Mouse (Mus musculus): Measurements from ENCODE around the gene Trim43a. TPM values are rescaled to one million over a fixed set of nuclear protein-coding genes. Genes with fewer than 3 reads are reported as not detected.
"Not testable (repeated sequence)": the region's sequence is repeated elsewhere in the genome, so short reads cannot be mapped to it uniquely, and the experiment has no call there.

Gene Trim43a
- total RNA-seq (2021) = under 1 TPM; 0.13 to 0.27 TPM
- long read RNA-seq, experiment 1 = 0 reads
- long read RNA-seq, experiment 2 = 0 reads

GRCm38 (mm10) chr9:88580591-88580990 lies at the start of gene Trim43a:
Gene Trim43a, plus strand, starts transcription at chr9:88580891.
- intact Hi-C loops (cut with DNase I); DNase-seq: not testable (repeated sequence)

- DNase-seq = no peak
- intact Hi-C loops (cut with DNase I) = no loop called here
These were observed 46.6 kb upstream of the Trim43a start for GRCm38 (mm10) chr9:88534093-88534492.

- no peak for DNase-seq
- intact Hi-C loops (cut with DNase I) = no loop called here
These were observed 41.0 kb upstream of the Trim43a start for GRCm38 (mm10) chr9:88539546-88540224.

- intact Hi-C loops (cut with DNase I) = no loop called here
- no peak for DNase-seq
These were observed 37.9 kb upstream of the Trim43a start for GRCm38 (mm10) chr9:88542816-88543215.

GRCm38 (mm10) chr9:88545534-88545933 lies 35.2 kb upstream of the Trim43a start:
- intact Hi-C loops (cut with DNase I) = loop anchor here (2.0 to 5.0 kb wide), 2 partner anchors 68 to 305 kb away; no protein-coding TSS in a partner anchor

GRCm38 (mm10) chr9:88546166-88546565 lies 34.5 kb upstream of the Trim43a start:
- intact Hi-C loops (cut with DNase I) = loop anchor here (5.0 kb wide), 1 partner anchor 69 kb away; no protein-coding TSS in a partner anchor
- peak in 1 of 2 experiments; percentile 27 for DNase-seq

More at GRCm38 (mm10) chr9:88545534-88545933, 35.2 kb upstream of the Trim43a start:
- DNase-seq = no peak

- no peak for DNase-seq
- intact Hi-C loops (cut with DNase I) = loop anchor here (5.0 kb wide), 1 partner anchor 69 kb away; no protein-coding TSS in a partner anchor
These were observed 34.0 kb upstream of the Trim43a start for GRCm38 (mm10) chr9:88546657-88547056.

- intact Hi-C loops (cut with DNase I) = loop anchor here (5.0 kb wide), 1 partner anchor 70 kb away; no protein-coding TSS in a partner anchor
- DNase-seq = no peak
These were observed 33.4 kb upstream of the Trim43a start for GRCm38 (mm10) chr9:88547270-88547669.

- peak; percentile 23 to 57 for DNase-seq
- intact Hi-C loops (cut with DNase I) = loop anchor here (5.0 kb wide), 1 partner anchor 71 kb away; no protein-coding TSS in a partner anchor
These were observed 32.7 kb upstream of the Trim43a start, which contains the start of gene Zfp949 for GRCm38 (mm10) chr9:88547851-88548613. Gene Zfp949, plus strand, starts transcription at chr9:88548020.

GRCm38 (mm10) chr9:88548614-88548945 lies 32.1 kb upstream of the Trim43a start:
- intact Hi-C loops (cut with DNase I) = loop anchor here (5.0 kb wide), 1 partner anchor 71 kb away; no protein-coding TSS in a partner anchor

GRCm38 (mm10) chr9:88553071-88553470 lies 27.6 kb upstream of the Trim43a start:
- intact Hi-C loops (cut with DNase I) = no loop called here
- DNase-seq = no peak

More at GRCm38 (mm10) chr9:88548614-88548945, 32.1 kb upstream of the Trim43a start:
- no peak for DNase-seq

- intact Hi-C loops (cut with DNase I) = no loop called here
These were observed 22.5 kb upstream of the Trim43a start for GRCm38 (mm10) chr9:88558146-88558545.

GRCm38 (mm10) chr9:88561476-88561875 lies 19.2 kb upstream of the Trim43a start:
- DNase-seq; intact Hi-C loops (cut with DNase I): not testable (repeated sequence)

More at GRCm38 (mm10) chr9:88558146-88558545, 22.5 kb upstream of the Trim43a start:
- no peak for DNase-seq

GRCm38 (mm10) chr9:88570471-88570870 lies 10.2 kb upstream of the Trim43a start:
- intact Hi-C loops (cut with DNase I); DNase-seq: not testable (repeated sequence)

GRCm38 (mm10) chr9:88593708-88594107 lies 13.0 kb downstream of the Trim43a start:
- DNase-seq; intact Hi-C loops (cut with DNase I): not testable (repeated sequence)

- peak; percentile 99 for DNase-seq
- intact Hi-C loops (cut with DNase I) = not testable (repeated sequence)
These were observed 18.8 kb downstream of the Trim43a start for GRCm38 (mm10) chr9:88599206-88600162.

- intact Hi-C loops (cut with DNase I); DNase-seq: not testable (repeated sequence)
These were observed 45.3 kb downstream of the Trim43a start for GRCm38 (mm10) chr9:88625803-88626514.

- intact Hi-C loops (cut with DNase I) = not testable (repeated sequence)
These were observed 57.4 kb downstream of the Trim43a start for GRCm38 (mm10) chr9:88638125-88638524.

More at GRCm38 (mm10) chr9:88638125-88638524, 57.4 kb downstream of the Trim43a start:
- not testable (repeated sequence) for DNase-seq
